Mouse (Mus musculus): ENCODE measurements around the gene Olfr1030. TPM values are rescaled to one million over a fixed set of nuclear protein-coding genes. Genes with fewer than 3 reads are reported as not detected.
"Not testable (repeated sequence)": the region's sequence is repeated elsewhere in the genome, so short reads cannot be mapped to it uniquely, and the experiment has no call there.

Olfr1030 gene
- not detected in 2 replicates for polyA plus RNA-seq (2016; fragmentation: Nextera tagmentation; extraction: Ambion mirVana)

GRCm38 (mm10) chr2:85978976-85979375 is at the start of gene Olfr1030:
Gene Olfr1030, plus strand, starts transcription at chr2:85979276.
- 82% methylated on average over 1 of the region's 1 CpGs for WGBS
- H3K4me2 ChIP-seq (replicated peaks), result no peak within 1 kb of the TSS
- H3K4me3 ChIP-seq, result no peak within 1 kb of the TSS
- no peak within 1 kb of the TSS for H3K9ac ChIP-seq (replicated peaks)
- H3K9me3 ChIP-seq, result no peaks in the 10 kb centered on the region
- no peaks in the 10 kb centered on the region for H3K27me3 ChIP-seq
- no peak for ATAC-seq (ENCODE audit: low FRiP score, low read depth)
- no peaks in the 10 kb centered on the region for H3K4me1 ChIP-seq
- H3K27ac ChIP-seq (replicated peaks), result no peak within 1 kb of the TSS
- H3K36me3 ChIP-seq, result no peaks in the 10 kb centered on the region

DNA sequence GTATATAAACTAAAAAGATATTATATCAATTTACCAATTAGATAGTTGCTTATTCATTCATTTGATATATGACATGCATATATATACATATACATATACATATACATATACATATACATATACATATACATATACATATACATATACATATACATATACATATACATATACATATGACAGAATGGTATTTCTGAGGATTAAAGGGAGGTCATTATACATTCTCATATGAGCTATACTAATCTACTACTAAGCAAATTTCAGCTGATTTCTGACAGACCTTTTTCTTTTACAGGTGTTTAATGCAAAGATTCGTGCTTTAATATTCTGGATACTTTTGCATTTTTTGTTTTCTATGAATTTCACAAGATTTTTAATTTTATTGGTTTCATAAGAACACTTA is 28.9 kb upstream of the Olfr1030 start, which contains the start of gene Olfr1028:
Gene Olfr1028, plus strand, starts transcription at position 301 of the 400 bp plus-strand sequence.
- no peak within 1 kb of the TSS for H3K9ac ChIP-seq (replicated peaks)
- no peak within 1 kb of the TSS for H3K27ac ChIP-seq (replicated peaks)
- WGBS, result 85% methylated on average over 1 of the region's 1 CpGs
- H3K4me2 ChIP-seq (replicated peaks), result no peak within 1 kb of the TSS
- ATAC-seq (ENCODE audit: low FRiP score, low read depth), result no peak
- H3K4me1 ChIP-seq, result no peaks in the 10 kb centered on the region
- H3K36me3 ChIP-seq, result no peaks in the 10 kb centered on the region
- H3K27me3 ChIP-seq, result no peaks in the 10 kb centered on the region
- no peaks in the 10 kb centered on the region for H3K9me3 ChIP-seq
- H3K4me3 ChIP-seq, result no peak within 1 kb of the TSS

GRCm38 (mm10) chr2:85973595-85973994 is 5.5 kb upstream of the Olfr1030 start, which contains the start of gene Olfr1029:
Gene Olfr1029, plus strand, starts transcription at chr2:85973895.
- no peak for ATAC-seq (ENCODE audit: low FRiP score, low read depth)
- Histone ChIP-seq H3K4me2 (replicated peaks) (no peak within 1 kb of the TSS), H3K4me1 (no peaks in the 10 kb centered on the region), H3K9me3 (no peaks in the 10 kb centered on the region), H3K27ac (replicated peaks) (no peak within 1 kb of the TSS), H3K27me3 (no peaks in the 10 kb centered on the region), H3K9ac (replicated peaks) (no peak within 1 kb of the TSS), H3K36me3 (no peaks in the 10 kb centered on the region), H3K4me3 (no peak within 1 kb of the TSS)
- WGBS, result 93% methylated on average over 2 of the region's 2 CpGs

DNA sequence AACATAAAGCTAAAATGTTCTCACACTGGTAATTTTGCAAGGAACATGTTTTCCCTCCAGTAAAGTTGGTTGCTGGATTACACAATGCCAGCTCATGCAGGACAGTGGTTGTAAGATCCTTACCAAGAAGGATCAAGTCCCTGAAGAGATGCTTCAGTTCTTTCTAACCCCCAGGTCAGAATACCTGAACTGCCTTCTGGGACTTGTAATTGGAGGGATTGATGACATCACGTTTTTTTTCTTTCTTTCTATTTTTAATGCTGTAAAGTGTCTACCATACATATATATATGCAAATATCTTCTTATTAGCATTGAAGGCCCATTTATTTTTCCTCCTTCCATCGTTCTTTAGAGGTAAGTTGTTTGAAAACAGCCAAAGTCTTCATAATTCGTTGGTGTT is 10.9 kb downstream of the Olfr1030 start, which contains the start of gene Olfr1031:
Gene Olfr1031, plus strand, starts transcription at position 301 of the 400 bp plus-strand sequence.
- ATAC-seq (ENCODE audit: low FRiP score, low read depth), result no peak
- Histone ChIP-seq H3K27ac (replicated peaks) (no peak within 1 kb of the TSS), H3K36me3 (no peaks in the 10 kb centered on the region), H3K9ac (replicated peaks) (no peak within 1 kb of the TSS), H3K27me3 (no peaks in the 10 kb centered on the region), H3K4me3 (no peak within 1 kb of the TSS), H3K9me3 (no peaks in the 10 kb centered on the region), H3K4me2 (replicated peaks) (no peak within 1 kb of the TSS), H3K4me1 (no peaks in the 10 kb centered on the region)
- 59% methylated on average over 3 of the region's 3 CpGs for WGBS

- H3K27me3 ChIP-seq, result no peaks in the 10 kb centered on the region
- H3K9ac ChIP-seq (replicated peaks), result no peak within 1 kb of the TSS
- no peak within 1 kb of the TSS for H3K4me3 ChIP-seq
- WGBS, result 86% methylated on average over 7 of the region's 7 CpGs
- H3K27ac ChIP-seq (replicated peaks), result no peak within 1 kb of the TSS
- H3K9me3 ChIP-seq, result no peaks in the 10 kb centered on the region
- no peak within 1 kb of the TSS for H3K4me2 ChIP-seq (replicated peaks)
- no peaks in the 10 kb centered on the region for H3K4me1 ChIP-seq
- H3K36me3 ChIP-seq, result no peaks in the 10 kb centered on the region
- ATAC-seq (ENCODE audit: low FRiP score, low read depth), result no peak
Measured at GRCm38 (mm10) chr2:86005240-86005639, 26.2 kb downstream of the Olfr1030 start, which contains the start of gene Olfr1032. Gene Olfr1032, plus strand, starts transcription at chr2:86005540.

DNA sequence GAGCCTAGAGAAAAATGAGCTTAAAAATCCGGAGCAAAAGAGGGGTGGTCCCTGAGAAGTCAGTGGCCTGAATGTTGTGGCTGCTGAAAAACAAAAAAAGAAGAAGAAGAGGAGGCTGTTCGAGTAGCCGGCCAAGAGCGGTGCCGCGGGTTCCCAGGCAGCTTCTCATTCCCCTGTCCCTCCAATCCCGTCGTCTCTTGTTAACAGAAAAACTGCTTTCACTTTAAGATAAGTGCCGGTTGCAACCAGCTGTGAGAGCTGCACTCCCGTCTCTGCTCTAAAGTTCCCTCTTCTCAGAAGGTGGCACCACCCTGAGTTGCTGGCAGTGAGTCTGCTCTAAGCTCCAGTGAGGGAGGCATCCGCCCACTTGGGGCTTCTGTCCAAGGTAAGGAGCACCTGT is 41.3 kb downstream of the Olfr1030 start, which contains the start of gene Olfr1033:
Gene Olfr1033, plus strand, starts transcription at position 228 of the 400 bp plus-strand sequence.
- Histone ChIP-seq H3K4me3 (peak within 1 kb of the TSS; percentile 33), H3K4me2 (replicated peaks) (peak within 1 kb of the TSS; percentile 47)
- not testable (repeated sequence) for H3K36me3 ChIP-seq; H3K27ac ChIP-seq (replicated peaks); H3K9ac ChIP-seq (replicated peaks); H3K27me3 ChIP-seq; H3K4me1 ChIP-seq; H3K9me3 ChIP-seq; ATAC-seq (ENCODE audit: low FRiP score, low read depth)
- WGBS, result 9% methylated on average over 11 of the region's 11 CpGs

DNA sequence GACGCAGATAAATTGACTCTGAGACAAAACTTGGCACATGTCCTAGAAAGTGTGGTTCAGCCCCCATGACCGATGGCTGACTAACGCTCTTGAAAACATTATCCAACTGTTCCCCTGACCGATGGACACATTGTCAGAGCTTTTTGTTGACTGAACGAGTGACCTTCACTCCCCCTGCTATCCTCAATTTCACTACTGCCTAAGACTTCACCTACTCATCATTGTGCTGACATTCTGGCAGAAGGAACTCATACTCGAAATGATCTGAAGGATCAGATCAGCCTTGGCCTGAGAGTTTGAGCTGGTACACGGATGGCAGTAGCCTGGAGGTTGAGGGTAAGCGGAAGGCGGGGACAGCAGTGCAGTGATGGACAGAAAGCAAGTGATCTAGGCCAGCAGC is 42.4 kb downstream of the Olfr1030 start:
- H3K9me3 ChIP-seq; H3K4me1 ChIP-seq; ATAC-seq (ENCODE audit: low FRiP score, low read depth); H3K36me3 ChIP-seq; H3K27me3 ChIP-seq; H3K27ac ChIP-seq (replicated peaks); H3K9ac ChIP-seq (replicated peaks); H3K4me3 ChIP-seq; H3K4me2 ChIP-seq (replicated peaks): not testable (repeated sequence)
- 97% methylated on average over 6 of the region's 9 CpGs for whole genome bisulfite sequencing

Other genes starting within 250 kb of the Olfr1030 start
- gene Olfr1012, start 216.5 kb upstream of the Olfr1030 start, polyA plus RNA-seq (2016; fragmentation: Nextera tagmentation; extraction: Ambion mirVana), result not detected in 2 replicates
- gene Olfr1013, start 212.2 kb upstream of the Olfr1030 start, polyA plus RNA-seq (2016; fragmentation: Nextera tagmentation; extraction: Ambion mirVana), result not detected in 2 replicates
- gene Olfr1014, start 206.6 kb upstream of the Olfr1030 start, polyA plus RNA-seq (2016; fragmentation: Nextera tagmentation; extraction: Ambion mirVana), result not detected in 2 replicates
- not detected in 2 replicates for gene Olfr1015, start 197.3 kb upstream of the Olfr1030 start, polyA plus RNA-seq (2016; fragmentation: Nextera tagmentation; extraction: Ambion mirVana)
- gene Olfr1016, start 176.7 kb upstream of the Olfr1030 start, polyA plus RNA-seq (2016; fragmentation: Nextera tagmentation; extraction: Ambion mirVana), result not detected in 2 replicates
- gene Olfr1018, start 160.8 kb upstream of the Olfr1030 start, polyA plus RNA-seq (2016; fragmentation: Nextera tagmentation; extraction: Ambion mirVana), result not detected in 2 replicates
- not detected in 2 replicates for gene Olfr1019, start 133.8 kb upstream of the Olfr1030 start, polyA plus RNA-seq (2016; fragmentation: Nextera tagmentation; extraction: Ambion mirVana)
- not detected in 2 replicates for gene Olfr1020, start 132.2 kb upstream of the Olfr1030 start, polyA plus RNA-seq (2016; fragmentation: Nextera tagmentation; extraction: Ambion mirVana)
- not detected in 2 replicates for gene Olfr1022, start 110.7 kb upstream of the Olfr1030 start, polyA plus RNA-seq (2016; fragmentation: Nextera tagmentation; extraction: Ambion mirVana)
- not detected in 2 replicates for gene Olfr1023, start 93.6 kb upstream of the Olfr1030 start, polyA plus RNA-seq (2016; fragmentation: Nextera tagmentation; extraction: Ambion mirVana)
- gene Olfr1024, start 74.2 kb upstream of the Olfr1030 start, polyA plus RNA-seq (2016; fragmentation: Nextera tagmentation; extraction: Ambion mirVana), result not detected in 2 replicates
- gene Olfr1025-ps1, start 64.1 kb upstream of the Olfr1030 start, polyA plus RNA-seq (2016; fragmentation: Nextera tagmentation; extraction: Ambion mirVana), result not detected in 2 replicates
- not detected in 2 replicates for gene Olfr1026, start 57.7 kb upstream of the Olfr1030 start, polyA plus RNA-seq (2016; fragmentation: Nextera tagmentation; extraction: Ambion mirVana)
- gene Olfr1028, start 28.8 kb upstream of the Olfr1030 start, polyA plus RNA-seq (2016; fragmentation: Nextera tagmentation; extraction: Ambion mirVana), result not detected in 2 replicates
- gene Olfr1029, start 5.4 kb upstream of the Olfr1030 start, polyA plus RNA-seq (2016; fragmentation: Nextera tagmentation; extraction: Ambion mirVana), result not detected in 2 replicates
- not detected in 2 replicates for gene Olfr1031, start 11.0 kb downstream of the Olfr1030 start, polyA plus RNA-seq (2016; fragmentation: Nextera tagmentation; extraction: Ambion mirVana)
- gene Olfr1032, start 26.3 kb downstream of the Olfr1030 start, polyA plus RNA-seq (2016; fragmentation: Nextera tagmentation; extraction: Ambion mirVana), result not detected in 2 replicates
- gene Olfr1033, start 41.4 kb downstream of the Olfr1030 start, polyA plus RNA-seq (2016; fragmentation: Nextera tagmentation; extraction: Ambion mirVana), result not detected in 2 replicates
- gene Olfr1034, start 66.6 kb downstream of the Olfr1030 start, polyA plus RNA-seq (2016; fragmentation: Nextera tagmentation; extraction: Ambion mirVana), result 0.05 TPM in 1 of 2 replicates, not detected in the other
- not detected in 2 replicates for gene Olfr1036, start 94.7 kb downstream of the Olfr1030 start, polyA plus RNA-seq (2016; fragmentation: Nextera tagmentation; extraction: Ambion mirVana)
- gene Olfr1037, start 108.1 kb downstream of the Olfr1030 start, polyA plus RNA-seq (2016; fragmentation: Nextera tagmentation; extraction: Ambion mirVana), result not detected in 2 replicates
- not detected in 2 replicates for gene Olfr1039, start 156.7 kb downstream of the Olfr1030 start, polyA plus RNA-seq (2016; fragmentation: Nextera tagmentation; extraction: Ambion mirVana)
- not detected in 2 replicates for gene Olfr1040, start 167.5 kb downstream of the Olfr1030 start, polyA plus RNA-seq (2016; fragmentation: Nextera tagmentation; extraction: Ambion mirVana)
- gene Olfr1042, start 182.6 kb downstream of the Olfr1030 start, polyA plus RNA-seq (2016; fragmentation: Nextera tagmentation; extraction: Ambion mirVana), result not detected in 2 replicates
- gene Olfr1043, start 188.2 kb downstream of the Olfr1030 start, polyA plus RNA-seq (2016; fragmentation: Nextera tagmentation; extraction: Ambion mirVana), result not detected in 2 replicates
- not detected in 2 replicates for gene Olfr1044, start 198.5 kb downstream of the Olfr1030 start, polyA plus RNA-seq (2016; fragmentation: Nextera tagmentation; extraction: Ambion mirVana)
- not detected in 2 replicates for gene Olfr52, start 206.4 kb downstream of the Olfr1030 start, polyA plus RNA-seq (2016; fragmentation: Nextera tagmentation; extraction: Ambion mirVana)
- not detected in 2 replicates for gene Olfr1045, start 223.7 kb downstream of the Olfr1030 start, polyA plus RNA-seq (2016; fragmentation: Nextera tagmentation; extraction: Ambion mirVana)
- not detected in 2 replicates for gene Olfr1046, start 240.0 kb downstream of the Olfr1030 start, polyA plus RNA-seq (2016; fragmentation: Nextera tagmentation; extraction: Ambion mirVana)